27 mouse cellular contexts compared by ENCODE assay signal in genomic region chr15:81722361-81722760, GRCm38 (mm10). TPM values are rescaled to one million over a fixed set of nuclear protein-coding genes. Genes with fewer than 3 reads are reported as not detected.
"Had no signal": no experiment of that assay in that cellular context is flagged by ENCODE, and none has a peak within 500 bp of the region (broad histone marks: within the 10 kb centered on the region; RNA-seq: fewer than 3 reads in every experiment).

No protein-coding gene starts in this region.

- H3K27me3 ChIP-seq: embryonic facial prominence, embryonic 12.5 days; embryonic facial prominence, embryonic 13.5 days; embryonic facial prominence, embryonic 15.5 days; forebrain, embryonic 12.5 days; forebrain, embryonic 13.5 days; forebrain, embryonic 15.5 days had no signal

- H3K4me3 ChIP-seq: embryonic facial prominence, embryonic 10.5 days; embryonic facial prominence, embryonic 12.5 days; embryonic facial prominence, embryonic 13.5 days; embryonic facial prominence, embryonic 15.5 days; erythroblast, embryonic 14.5 days; forebrain, embryonic 10.5 days; forebrain, embryonic 12.5 days; forebrain, embryonic 13.5 days; forebrain, embryonic 15.5 days; gastrocnemius, adult 2 months; heart, adult 2 months; heart, embryonic 10.5 days had no signal

- H3K4me1 ChIP-seq: embryonic facial prominence, embryonic 12.5 days; embryonic facial prominence, embryonic 15.5 days had no signal

- H3K27ac ChIP-seq: embryonic facial prominence, embryonic 10.5 days; embryonic facial prominence, embryonic 12.5 days; embryonic facial prominence, embryonic 13.5 days; embryonic facial prominence, embryonic 15.5 days; forebrain, embryonic 10.5 days; forebrain, embryonic 12.5 days; forebrain, embryonic 13.5 days; forebrain, embryonic 15.5 days; gastrocnemius, adult 2 months; heart, adult 2 months; heart, embryonic 10.5 days had no signal

- DNase-seq: cerebellum, adult 9-11 months; cerebellum, postnatal 10 days; cerebellum, postnatal 14 days; cerebellum, postnatal 25 days; cerebellum, postnatal 36 days; embryo, embryonic 11 days; forebrain, postnatal 0 days; gastrocnemius, adult 2 months; gastrocnemius, postnatal 10 days; gastrocnemius, postnatal 14 days; gastrocnemius, postnatal 25 days; gastrocnemius, postnatal 36 days; heart, adult 11 months; heart, adult 18-20 months; heart, adult 2 months had no signal

RNA-seq across cellular contexts. Expression of gene Chadl, which starts 25.3 kb away (rescaled TPM):
- total RNA-seq: common myeloid progenitor, adult 5-6 weeks; granulocyte monocyte progenitor cell, adult 5-6 weeks had no signal
